Mouse (Mus musculus) hindbrain, embryonic 16.5 days (tissue): Measurements from ENCODE around the gene Babam1. TPM values are rescaled to one million over a fixed set of nuclear protein-coding genes. Genes with fewer than 3 reads are reported as not detected.

Source experiments
- polyA plus RNA-seq: library from polyadenylated mRNA; unstranded; fragments of >200 nt; fragmentation: Nextera tagmentation; extraction: Ambion mirVana; gene quantifications from 2 replicates; pipeline ENCODE4 v1.2.1, GENCODE M21; 2015

Gene Babam1
- polyA plus RNA-seq, 1 experiment from 2014 or later: 97.3 TPM

Other genes with a start within 250 kb of the Babam1 start
- gene Myo9b, start 124.1 kb upstream of the Babam1 start, polyA plus RNA-seq: 13.1 and 16.7 TPM in 2 replicates
- gene Haus8, start 123.9 kb upstream of the Babam1 start, polyA plus RNA-seq: 72.5 and 73.9 TPM in 2 replicates
- gene Use1, start 30.0 kb upstream of the Babam1 start, polyA plus RNA-seq: 115 and 120 TPM in 2 replicates
- 5.5 and 6.3 TPM in 2 replicates for gene Ocel1, start 25.6 kb upstream of the Babam1 start, polyA plus RNA-seq
- 20.7 and 23.6 TPM in 2 replicates for gene Nr2f6, start 14.9 kb upstream of the Babam1 start, polyA plus RNA-seq
- 7.3 and 9.5 TPM in 2 replicates for gene Ushbp1, start 1.1 kb upstream of the Babam1 start, polyA plus RNA-seq
- gene Ankle1, start 9.1 kb downstream of the Babam1 start, polyA plus RNA-seq: 8.8 and 9.8 TPM in 2 replicates
- 172 and 182 TPM in 2 replicates for gene Abhd8, start 66.8 kb downstream of the Babam1 start, polyA plus RNA-seq
- gene Mrpl34, start 68.1 kb downstream of the Babam1 start, polyA plus RNA-seq: 168 and 172 TPM in 2 replicates
- 240 and 247 TPM in 2 replicates for gene Dda1, start 72.3 kb downstream of the Babam1 start, polyA plus RNA-seq
- 2.3 and 4.5 TPM in 2 replicates for gene Ano8, start 89.1 kb downstream of the Babam1 start, polyA plus RNA-seq
- gene Gtpbp3, start 91.2 kb downstream of the Babam1 start, polyA plus RNA-seq: 14.0 and 14.6 TPM in 2 replicates
- 12.0 and 12.5 TPM in 2 replicates for gene Plvap, start 114.9 kb downstream of the Babam1 start, polyA plus RNA-seq
- 0.44 and 0.52 TPM in 2 replicates for gene Ccdc194, start 128.8 kb downstream of the Babam1 start, polyA plus RNA-seq
- 10.4 and 12.3 TPM in 2 replicates for gene Bst2, start 140.6 kb downstream of the Babam1 start, polyA plus RNA-seq
- 66.3 and 70.4 TPM in 2 replicates for gene Mvb12a, start 146.1 kb downstream of the Babam1 start, polyA plus RNA-seq
- 0.09 and 0.19 TPM in 2 replicates for gene Tmem221, start 162.0 kb downstream of the Babam1 start, polyA plus RNA-seq
- not detected in 2 replicates for gene Nxnl1, start 169.7 kb downstream of the Babam1 start, polyA plus RNA-seq
- 102 and 107 TPM in 2 replicates for gene Slc27a1, start 172.0 kb downstream of the Babam1 start, polyA plus RNA-seq
- 220 and 237 TPM in 2 replicates for gene Pgls, start 195.3 kb downstream of the Babam1 start, polyA plus RNA-seq
- gene Fam129c, start 200.8 kb downstream of the Babam1 start, polyA plus RNA-seq: 6.4 and 7.8 TPM in 2 replicates
- 62.1 and 74.1 TPM in 2 replicates for gene Colgalt1, start 214.1 kb downstream of the Babam1 start, polyA plus RNA-seq